Mouse (Mus musculus) adrenal gland, postnatal 36 days (tissue): Measurements from ENCODE around the gene Xbp1. TPM values are rescaled to one million over a fixed set of nuclear protein-coding genes. Genes with fewer than 3 reads are reported as not detected.
A peak's percentile ranks its signal among the peaks of the same experiment; 100 is the strongest.
"Not testable (repeated sequence)": the region's sequence is repeated elsewhere in the genome, so short reads cannot be mapped to it uniquely, and the experiment has no call there.

Source experiments
- DNase-seq, 2 experiments: peaks; one replicate each; pipeline ENCODE4 v3.0.0; 2021; ENCODE audit warnings: mixed read lengths in 1 of 2
- long read RNA-seq, 2 experiments: library from polyadenylated mRNA; stranded (forward); transcript quantifications; one replicate each; pipeline ENCODE4 v2.0.0; 2021; ENCODE audit warnings: borderline sequencing depth in 2 of 2
- total RNA-seq, 2 experiments: library from RNA; stranded (reverse); gene quantifications; 2 replicates each; pipeline ENCODE4 v1.2.3; 2021

Xbp1 gene
- 100 to 1,000 TPM; 199 to 215 TPM for total RNA-seq
- long read RNA-seq, experiment 1, transcript Xbp1-201 (5 exons, 2,129 nt) = major isoform, 376 of 424 reads
- long read RNA-seq, experiment 1, partial matches to known transcripts = 20 of 424 reads
- long read RNA-seq, experiment 1, other reads (novel, unspliced or antisense) = 23 of 424 reads
- long read RNA-seq, experiment 2, transcript Xbp1-201 (5 exons, 2,129 nt) = major isoform, 98 of 114 reads
- long read RNA-seq, experiment 2, partial matches to known transcripts = 2 of 114 reads
- long read RNA-seq, experiment 2, other reads (novel, unspliced or antisense) = 10 of 114 reads

DNA sequence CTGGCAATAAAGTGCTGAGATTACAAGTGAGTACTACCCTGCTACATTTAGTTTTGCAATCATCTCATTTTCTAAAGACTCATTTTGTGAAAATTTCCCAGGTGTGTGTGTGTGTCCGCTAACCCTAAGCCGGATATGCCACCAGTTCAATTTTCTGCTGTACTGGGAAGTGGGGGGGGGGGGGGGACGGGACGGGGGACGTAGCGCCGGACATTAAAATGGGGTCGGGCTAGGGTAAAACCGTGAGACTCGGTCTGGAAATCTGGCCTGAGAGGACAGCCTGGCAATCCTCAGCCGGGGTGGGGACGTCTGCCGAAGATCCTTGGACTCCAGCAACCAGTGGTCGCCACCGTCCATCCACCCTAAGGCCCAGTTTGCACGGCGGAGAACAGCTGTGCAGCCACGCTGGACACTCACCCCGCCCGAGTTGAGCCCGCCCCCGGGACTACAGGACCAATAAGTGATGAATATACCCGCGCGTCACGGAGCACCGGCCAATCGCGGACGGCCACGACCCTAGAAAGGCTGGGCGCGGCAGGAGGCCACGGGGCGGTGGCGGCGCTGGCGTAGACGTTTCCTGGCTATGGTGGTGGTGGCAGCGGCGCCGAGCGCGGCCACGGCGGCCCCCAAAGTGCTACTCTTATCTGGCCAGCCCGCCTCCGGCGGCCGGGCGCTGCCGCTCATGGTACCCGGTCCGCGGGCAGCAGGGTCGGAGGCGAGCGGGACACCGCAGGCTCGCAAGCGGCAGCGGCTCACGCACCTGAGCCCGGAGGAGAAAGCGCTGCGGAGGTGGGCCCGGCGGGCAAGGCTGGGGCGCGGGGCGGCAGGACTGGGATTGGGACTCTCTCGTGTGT, at the start of gene Xbp1:
Xbp1 (plus strand) TSS at position 248 of the 854 bp plus-strand sequence.
- peak; percentile 99 for DNase-seq

DNA sequence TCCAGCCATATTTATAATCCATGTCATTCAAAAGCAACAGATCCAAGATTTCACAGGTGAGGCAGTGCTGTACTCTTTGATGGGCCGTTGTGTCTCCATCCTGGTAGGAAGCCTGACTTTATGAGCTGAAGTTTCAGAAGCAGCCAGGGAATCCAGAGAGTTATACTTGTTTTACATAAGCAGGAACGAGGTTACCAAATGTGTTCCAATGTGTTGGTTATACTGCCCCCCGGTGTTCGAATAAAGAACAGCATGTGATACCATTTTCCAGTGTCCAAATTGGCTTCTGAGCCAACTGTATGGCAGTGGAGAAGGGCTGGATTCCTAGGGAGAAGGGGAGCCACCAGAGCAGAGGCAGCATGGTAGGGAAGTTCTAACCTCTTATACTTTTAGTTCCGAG, 46.3 kb upstream of the Xbp1 start:
- peak; percentile 44 to 69 for DNase-seq

- not testable (repeated sequence) for DNase-seq
These were observed 44.8 kb upstream of the Xbp1 start for GRCm38 (mm10) chr11:5475556-5476118.

DNA sequence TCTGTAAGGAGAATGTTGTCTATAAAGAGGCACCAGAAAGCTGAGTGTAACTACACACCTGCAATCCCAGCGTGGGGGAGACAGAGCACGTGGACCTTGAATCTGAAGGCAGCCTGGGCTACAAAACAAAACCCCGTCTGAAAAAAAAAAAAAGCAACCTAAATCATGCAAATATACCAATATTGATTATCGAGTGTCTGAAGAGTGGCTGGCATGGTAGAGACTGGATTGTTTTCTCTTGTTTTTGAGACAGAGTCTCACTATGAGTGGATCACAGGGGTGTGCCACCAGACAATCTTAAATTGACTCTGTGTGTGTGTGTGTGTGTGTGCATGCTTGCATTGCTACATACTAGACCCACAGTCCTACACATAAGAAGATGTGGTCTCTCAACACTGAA, 43.7 kb upstream of the Xbp1 start:
- DNase-seq = no peak

DNA sequence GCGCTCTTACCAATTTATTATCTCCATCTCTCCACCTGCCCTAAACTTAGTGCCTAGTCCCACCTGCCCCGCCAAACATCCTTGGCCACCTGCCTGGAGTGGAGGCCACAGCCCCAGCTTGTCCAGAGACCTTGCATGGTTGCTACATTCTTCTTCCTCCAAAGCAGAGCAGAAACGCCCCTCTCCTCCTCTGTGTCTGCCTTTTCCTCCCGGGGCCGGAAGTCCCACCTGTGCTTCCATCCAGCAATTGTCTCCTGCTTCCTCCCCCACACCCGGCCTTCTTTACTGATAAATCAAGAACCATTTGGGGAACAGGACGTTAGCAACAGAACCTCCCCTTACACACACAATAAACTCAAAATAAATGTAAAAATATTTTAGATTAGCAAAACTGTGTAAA, 42.3 kb upstream of the Xbp1 start:
- no peak for DNase-seq

DNA sequence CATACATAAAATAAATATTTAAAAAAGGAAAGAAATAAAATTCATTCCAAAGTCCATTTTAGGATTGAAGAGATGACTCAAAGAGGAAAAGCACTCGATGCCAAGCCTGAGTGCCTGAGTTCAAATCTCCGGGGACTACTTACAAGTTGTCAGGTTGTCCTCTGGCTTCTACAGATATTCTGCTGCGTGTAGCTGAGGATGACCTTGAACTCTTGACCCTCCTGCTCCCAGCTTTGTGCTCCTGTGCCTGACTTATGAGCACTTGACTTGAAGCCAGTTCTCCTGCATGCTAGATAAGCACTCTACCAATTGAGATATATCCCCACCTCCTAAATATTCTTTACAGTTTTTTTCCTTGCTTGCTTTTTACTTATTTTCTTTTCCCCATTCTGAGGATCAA, 41.6 kb upstream of the Xbp1 start:
- DNase-seq = no peak

GRCm38 (mm10) chr11:5482581-5482980, 37.9 kb upstream of the Xbp1 start:
- no peak for DNase-seq

- peak; percentile 84 to 88 for DNase-seq
These were observed 35.1 kb upstream of the Xbp1 start for GRCm38 (mm10) chr11:5485193-5486011.

GRCm38 (mm10) chr11:5489433-5489832, 31.0 kb upstream of the Xbp1 start:
- DNase-seq = not testable (repeated sequence)

DNA sequence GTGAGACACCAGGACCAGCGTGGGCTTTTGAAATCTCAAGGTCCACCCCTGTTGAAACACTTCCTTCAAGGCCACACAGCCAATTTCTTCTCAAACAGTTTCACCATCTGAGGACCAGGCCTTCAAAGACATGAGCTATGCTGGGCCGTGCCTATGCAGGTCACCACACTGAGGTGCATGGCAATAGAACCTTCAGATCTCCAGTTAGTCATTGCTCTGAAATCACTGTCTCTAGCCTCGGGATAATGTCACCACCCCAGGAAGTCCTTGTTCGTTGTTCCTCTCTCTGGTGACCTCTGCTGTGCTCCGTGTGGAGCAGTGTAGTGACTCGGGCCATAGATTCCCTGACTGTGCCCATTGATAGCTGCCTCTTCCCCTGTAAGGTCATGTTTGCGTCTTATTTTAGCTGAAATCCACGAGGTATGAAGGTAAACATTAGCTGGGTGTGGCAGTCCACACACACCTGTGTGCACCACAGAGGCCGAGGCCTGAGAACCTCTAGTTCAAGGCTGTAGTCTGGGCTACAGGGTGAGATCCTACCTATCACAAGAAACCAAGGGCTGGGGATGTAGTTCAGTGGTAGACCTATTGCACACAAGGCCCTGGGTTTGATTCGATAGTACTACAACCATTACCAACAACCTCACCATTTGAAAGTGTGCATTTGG, 29.3 kb upstream of the Xbp1 start:
- DNase-seq = peak in 1 of 2 experiments; percentile 29

- DNase-seq = no peak
These were observed 28.5 kb upstream of the Xbp1 start for GRCm38 (mm10) chr11:5491912-5492311.

- no peak for DNase-seq
These were observed 26.6 kb upstream of the Xbp1 start for GRCm38 (mm10) chr11:5493869-5494268.

- DNase-seq = no peak
These were observed 25.1 kb upstream of the Xbp1 start for GRCm38 (mm10) chr11:5495286-5495832.

DNA sequence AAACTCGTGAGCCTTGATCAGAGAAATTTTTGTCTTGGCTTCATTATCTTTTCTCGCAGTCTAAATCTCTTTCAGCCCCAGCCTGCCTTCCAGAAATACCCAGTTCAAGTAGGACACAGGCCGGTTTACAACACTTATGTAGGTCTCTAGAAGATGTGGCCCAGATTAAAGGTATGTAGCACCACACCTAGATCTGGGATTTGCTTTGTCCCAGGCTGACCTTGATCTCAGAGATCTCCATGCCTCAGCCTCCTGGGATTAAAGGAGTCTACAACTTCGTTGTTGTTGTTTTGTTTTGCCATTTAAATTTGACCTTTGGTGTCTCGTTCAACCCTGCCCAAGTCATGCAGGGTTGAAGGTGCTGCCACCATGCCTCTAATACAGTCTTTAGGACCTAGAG, 24.6 kb upstream of the Xbp1 start:
- DNase-seq = no peak

DNA sequence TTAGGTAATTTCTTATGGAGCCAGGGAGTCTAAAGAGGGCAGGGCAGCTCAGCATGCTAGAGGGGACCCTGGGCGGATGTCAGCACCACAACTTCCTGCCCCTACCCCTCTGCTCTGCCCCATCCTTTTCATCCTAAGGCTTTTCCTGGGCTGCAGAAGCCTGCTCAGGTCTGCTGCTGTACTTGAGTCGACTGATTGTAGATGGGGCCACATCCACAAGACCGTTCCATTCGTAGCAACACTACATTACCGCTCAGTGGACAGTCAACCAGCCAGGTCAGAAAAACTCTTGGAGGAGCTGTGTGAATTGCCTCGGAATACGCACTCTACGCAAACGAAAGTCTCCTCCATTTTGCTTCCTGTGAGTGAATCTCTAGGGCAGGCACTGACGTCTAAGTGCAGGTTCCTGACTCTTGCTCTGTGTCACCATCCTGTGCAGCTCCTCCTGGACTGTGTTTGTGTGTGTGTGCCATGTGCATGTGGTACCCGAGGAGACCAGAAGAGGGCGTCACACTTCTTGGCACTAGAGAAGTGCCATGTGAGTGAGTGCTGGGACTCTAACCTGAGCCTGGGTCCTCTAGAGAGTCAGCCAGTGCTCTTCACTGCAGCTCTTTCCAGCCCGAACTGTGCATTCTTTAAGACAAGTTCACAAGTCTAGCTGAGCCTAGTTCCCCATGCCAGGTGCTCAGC, 23.8 kb upstream of the Xbp1 start:
- DNase-seq = no peak

DNA sequence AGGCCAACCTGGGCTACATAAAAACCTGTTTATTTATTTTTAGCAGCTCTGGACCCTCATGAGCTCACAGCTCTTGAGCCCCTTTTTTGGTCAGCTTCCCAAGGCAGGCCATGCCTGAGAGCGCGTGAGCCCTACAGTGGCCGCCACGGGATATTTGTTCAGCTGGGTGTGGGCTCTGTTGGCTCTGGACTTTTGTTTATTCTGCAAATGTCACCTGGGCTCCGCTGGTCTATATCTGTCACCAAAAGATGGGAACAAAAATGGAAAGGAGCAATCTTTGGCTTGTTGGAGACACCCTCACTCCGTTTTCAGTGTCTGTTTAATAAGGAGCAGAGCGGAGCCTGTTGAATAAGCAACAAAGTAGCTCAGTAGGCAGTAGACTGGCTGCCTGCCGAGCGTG, 22.0 kb upstream of the Xbp1 start:
- DNase-seq = no peak

DNA sequence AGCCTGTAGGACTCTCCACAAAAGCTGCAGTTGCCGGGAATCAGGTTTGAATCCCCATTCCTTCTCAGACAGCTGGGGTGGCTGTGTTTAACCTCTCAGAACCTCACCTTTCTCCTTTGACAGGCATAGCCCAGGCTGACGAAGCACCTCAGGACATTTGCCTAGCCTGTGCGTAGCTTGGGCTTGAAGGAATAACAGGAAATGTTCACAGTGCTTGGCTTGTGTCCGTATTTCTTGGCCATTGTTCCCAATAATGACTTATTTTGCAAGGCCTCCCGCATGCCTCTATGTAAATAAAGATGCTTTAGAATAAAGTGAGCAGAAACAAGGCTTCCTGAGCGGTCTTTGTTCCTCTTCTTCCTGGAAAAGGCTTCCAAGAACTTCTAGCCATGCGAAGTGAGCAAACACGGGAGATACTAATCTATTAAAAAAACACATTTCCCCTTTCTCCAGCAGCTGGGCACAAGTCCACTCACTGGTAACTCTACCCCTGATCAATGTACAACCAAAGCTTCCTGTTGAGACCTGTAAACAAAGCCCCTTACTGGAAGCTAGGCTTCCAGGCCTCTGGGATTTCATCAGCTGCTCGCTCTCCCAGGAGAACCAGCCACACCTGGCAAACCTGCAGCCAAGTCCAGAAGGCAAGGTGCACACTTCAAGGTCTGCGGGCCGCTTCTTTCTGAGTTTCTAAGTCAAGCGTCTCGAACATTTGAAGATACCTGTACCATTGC, 21.4 kb upstream of the Xbp1 start:
- no peak for DNase-seq

- DNase-seq = no peak
These were observed 20.4 kb upstream of the Xbp1 start for GRCm38 (mm10) chr11:5499961-5500644.
